ENCODE assay signal across 9 mouse cellular contexts in genomic region chr5:37825111-37825600, GRCm38 (mm10). TPM values are rescaled to one million over a fixed set of nuclear protein-coding genes. Genes with fewer than 3 reads are reported as not detected.
DNase-seq lines count a peak whose midpoint lies in the region; ATAC-seq and TF ChIP-seq lines count a peak whose summit lies in the region.
"Had no signal": no experiment of that assay in that cellular context is flagged by ENCODE, and none has a peak within 500 bp of the region (broad histone marks: within the 10 kb centered on the region; RNA-seq: fewer than 3 reads in every experiment).

No protein-coding gene starts in this region.

- intact Hi-C loops in left cerebral cortex, adult 2 months (cut with DNase I), result no loop called here

- TF ChIP-seq CTCF in brain, embryonic 14.5 days (IDR thresholded peaks at IDR 0.05; ENCODE audit: borderline replicate concordance, extremely low read depth, insufficient read depth, insufficient read length), result no peak
- TF ChIP-seq CTCF in left cerebral cortex, adult 2 months (IDR thresholded peaks at IDR 0.05), result no peak

- TF ChIP-seq POLR2A in brain, embryonic 14.5 days (IDR thresholded peaks at IDR 0.05; ENCODE audit: borderline replicate concordance, extremely low read depth, insufficient read depth, insufficient read length, poor library complexity, severe bottlenecking), result no peak
- no peak for TF ChIP-seq POLR2A in limb, embryonic 14.5 days (IDR thresholded peaks at IDR 0.05; ENCODE audit: borderline replicate concordance, extremely low read depth, insufficient read depth, insufficient read length)

- peaks cover 4 to 9% of the 10 kb centered on the region in 2 experiments; a peak in 2 of 4 replicates for H3K4me1 ChIP-seq in heart, embryonic 14.5 days (ENCODE audit: control insufficient read depth in 2 of 2, insufficient read depth in 2 of 2, low read length in 2 of 2)
- H3K4me1 ChIP-seq in heart, embryonic 10.5 days, result peaks cover 52% of the 10 kb centered on the region
- peaks cover 27% of the 10 kb centered on the region for H3K4me1 ChIP-seq in embryonic facial prominence, embryonic 12.5 days
- H3K4me1 ChIP-seq in limb, embryonic 14.5 days (ENCODE audit: control insufficient read depth, insufficient read depth, low read length), result peaks cover 24% of the 10 kb centered on the region

- 0 out of 2 replicates have a peak overlapping the region, but pooled peaks have one; percentile 99 for H3K4me2 ChIP-seq in heart, embryonic 14.5 days (ENCODE audit: low read length)
- peak overlapping the region; percentile 71 for H3K4me2 ChIP-seq in embryonic facial prominence, embryonic 12.5 days (replicated peaks)
- peak overlapping the region; percentile 84 for H3K4me2 ChIP-seq in limb, embryonic 14.5 days (replicated peaks; ENCODE audit: low read depth, low read length, severe bottlenecking)

- no peak overlapping the region for H3K27ac ChIP-seq in heart, embryonic 14.5 days (replicated peaks in 1 of 2; ENCODE audit: control insufficient read depth in 1 of 2, insufficient read depth in 1 of 2, low read depth in 2 of 2, low read length in 2 of 2)
- no peak overlapping the region for H3K27ac ChIP-seq in heart, embryonic 10.5 days
- peak overlapping the region; percentile 85 for H3K27ac ChIP-seq in embryonic facial prominence, embryonic 12.5 days
- peak overlapping the region; percentile 62; the same call in 1 of the 2 replicates for H3K27ac ChIP-seq in limb, embryonic 14.5 days (replicated peaks; ENCODE audit: low read depth, low read length)
- no peak overlapping the region for H3K27ac ChIP-seq in left cerebral cortex, adult 2 months

- H3K9me3 ChIP-seq in heart, embryonic 14.5 days (ENCODE audit: control insufficient read depth, low read length), result peaks cover 6% of the 10 kb centered on the region; the same call in 1 of the 2 replicates
- peaks cover 3% of the 10 kb centered on the region; the same call in 1 of the 2 replicates for H3K9me3 ChIP-seq in heart, embryonic 10.5 days
- H3K9me3 ChIP-seq in embryonic facial prominence, embryonic 12.5 days, result no peaks in the 10 kb centered on the region
- H3K9me3 ChIP-seq in limb, embryonic 14.5 days (ENCODE audit: control insufficient read depth, low read length), result no peaks in the 10 kb centered on the region

- ATAC-seq in heart, embryonic 14.5 days (ENCODE audit: insufficient number of reproducible peaks, insufficient read depth, low FRiP score, low read depth), result no peak
- no peak for ATAC-seq in embryonic facial prominence, embryonic 12.5 days (ENCODE audit: insufficient number of reproducible peaks, insufficient read depth, low FRiP score, low TSS enrichment)
- ATAC-seq in limb, embryonic 14.5 days (ENCODE audit: low FRiP score, low read depth), result no peak

- H3K27me3 ChIP-seq in heart, embryonic 14.5 days (ENCODE audit: control insufficient read depth, insufficient read depth, low read length), result peaks cover 88% of the 10 kb centered on the region
- peaks cover 98% of the 10 kb centered on the region for H3K27me3 ChIP-seq in heart, embryonic 10.5 days (ENCODE audit: insufficient read depth, poor library complexity, severe bottlenecking)
- H3K27me3 ChIP-seq in embryonic facial prominence, embryonic 12.5 days, result peaks cover 53% of the 10 kb centered on the region
- peaks cover 66% of the 10 kb centered on the region for H3K27me3 ChIP-seq in limb, embryonic 14.5 days (ENCODE audit: control insufficient read depth, insufficient read depth, low read length)

- no peak for DNase-seq in heart, embryonic 10.5 days (ENCODE audit: low spot score)
- DNase-seq in brain, embryonic 14.5 days (ENCODE audit: low read depth), result peak; percentile 20
- DNase-seq in limb, embryonic 14.5 days (ENCODE audit: low spot score), result no peak
- no peak for DNase-seq in adrenal gland, adult 2 months
- no peak for DNase-seq in left cerebral cortex, adult 2 months (ENCODE audit: extremely low spot score in 1 of 2, low spot score in 2 of 2)
- DNase-seq in cerebellum, postnatal 4 days (ENCODE audit: low spot score in 2 of 2), result no peak

- WGBS in heart, embryonic 14.5 days, result 13% methylated on average over 7 of the region's 7 CpGs
- WGBS in heart, embryonic 10.5 days, result 9% methylated on average over 7 of the region's 7 CpGs
- WGBS in embryonic facial prominence, embryonic 12.5 days, result 5% methylated on average over 7 of the region's 7 CpGs
- WGBS in limb, embryonic 14.5 days, result 8% methylated on average over 7 of the region's 7 CpGs

- no peak overlapping the region for H3K9ac ChIP-seq in heart, embryonic 14.5 days (ENCODE audit: low read length)
- H3K9ac ChIP-seq in embryonic facial prominence, embryonic 12.5 days, result peak overlapping the region; percentile 52
- H3K9ac ChIP-seq in limb, embryonic 14.5 days (ENCODE audit: low read depth, low read length, severe bottlenecking), result no peak overlapping the region

- no peaks in the 10 kb centered on the region for H3K36me3 ChIP-seq in heart, embryonic 14.5 days (ENCODE audit: control insufficient read depth, insufficient read depth, low read length)
- no peaks in the 10 kb centered on the region for H3K36me3 ChIP-seq in heart, embryonic 10.5 days
- H3K36me3 ChIP-seq in embryonic facial prominence, embryonic 12.5 days, result peaks cover 4% of the 10 kb centered on the region; the same call in 1 of the 2 replicates
- 0 out of 2 replicates have a peak, but pooled peaks cover 3% of the 10 kb centered on the region for H3K36me3 ChIP-seq in limb, embryonic 14.5 days (ENCODE audit: control insufficient read depth, insufficient read depth, low read length)

- no peak overlapping the region for H3K4me3 ChIP-seq in heart, embryonic 14.5 days (ENCODE audit: control insufficient read depth in 1 of 2, insufficient read depth in 1 of 2, low read depth in 1 of 2, low read length in 2 of 2)
- no peak overlapping the region for H3K4me3 ChIP-seq in heart, embryonic 10.5 days
- H3K4me3 ChIP-seq in embryonic facial prominence, embryonic 12.5 days, result peak overlapping the region; percentile 72
- H3K4me3 ChIP-seq in limb, embryonic 14.5 days (replicated peaks; ENCODE audit: low read length), result peak overlapping the region; percentile 60
- no peak overlapping the region for H3K4me3 ChIP-seq in left cerebral cortex, adult 2 months

RNA-seq across cellular contexts. Expression of gene Msx1, which starts 0.8 kb away (rescaled TPM):
- 8.3 and 8.7 TPM in 2 replicates for polyA plus RNA-seq in heart, embryonic 14.5 days (2014; fragmentation: Nextera tagmentation; extraction: Ambion mirVana)
- polyA plus RNA-seq in heart, embryonic 10.5 days (2016; fragmentation: Nextera tagmentation; extraction: Ambion mirVana), result 36.6 and 65.2 TPM in 2 replicates
- polyA plus RNA-seq in brain, embryonic 14.5 days (2012; rRNA removed), result 12.4 and 17.0 TPM in 2 replicates
- 394 and 406 TPM in 2 replicates for polyA plus RNA-seq in embryonic facial prominence, embryonic 12.5 days (2016; fragmentation: Nextera tagmentation; extraction: Ambion mirVana)
- polyA plus RNA-seq in limb, embryonic 14.5 days (2012; rRNA removed), result 81.2 and 120 TPM in 2 replicates
- polyA plus RNA-seq in limb, embryonic 14.5 days (2014; fragmentation: Nextera tagmentation; extraction: Ambion mirVana), result 122 and 166 TPM in 2 replicates
- 1 to 10 TPM; 1.4 to 2.3 TPM for total RNA-seq in adrenal gland, adult 2 months (2021)
- polyA plus RNA-seq in adrenal gland, adult 2 months (2012; rRNA removed), result 4.5 and 5.2 TPM in 2 replicates
- total RNA-seq in left cerebral cortex, adult 2 months (2021), result 1 to 10 TPM; 3.1 to 3.3 TPM
- total RNA-seq: megakaryocyte, adult 5-6 weeks had no signal

Comparison
In these comparisons a context has a peak if more than half of its experiments do, and no peak if none do; other contexts are left out.
1. H3K27ac ChIP-seq: peak in embryonic facial prominence, embryonic 12.5 days (single experiment) and limb, embryonic 14.5 days (single experiment); none in heart, embryonic 14.5 days (0 of 2), heart, embryonic 10.5 days (single experiment) and left cerebral cortex, adult 2 months (single experiment).
2. H3K4me3 ChIP-seq: peak in embryonic facial prominence, embryonic 12.5 days (single experiment) and limb, embryonic 14.5 days (single experiment); none in heart, embryonic 14.5 days (0 of 2), heart, embryonic 10.5 days (single experiment) and left cerebral cortex, adult 2 months (single experiment).
3. Peak in every context shown above with its lines, with median percentiles within 50 percentile points of each other: H3K4me2 ChIP-seq.